Mouse (Mus musculus) cerebellum, adult 18-20 months (tissue): ENCODE results near the gene Ccdc169.
"Not testable (repeated sequence)": the region's sequence is repeated elsewhere in the genome, so short reads cannot be mapped to it uniquely, and the experiment has no call there.

Experiments
- DNase-seq, 2 experiments: peaks; one replicate each; pipeline ENCODE4 v3.0.0; 2021

The Ccdc169 gene

DNA sequence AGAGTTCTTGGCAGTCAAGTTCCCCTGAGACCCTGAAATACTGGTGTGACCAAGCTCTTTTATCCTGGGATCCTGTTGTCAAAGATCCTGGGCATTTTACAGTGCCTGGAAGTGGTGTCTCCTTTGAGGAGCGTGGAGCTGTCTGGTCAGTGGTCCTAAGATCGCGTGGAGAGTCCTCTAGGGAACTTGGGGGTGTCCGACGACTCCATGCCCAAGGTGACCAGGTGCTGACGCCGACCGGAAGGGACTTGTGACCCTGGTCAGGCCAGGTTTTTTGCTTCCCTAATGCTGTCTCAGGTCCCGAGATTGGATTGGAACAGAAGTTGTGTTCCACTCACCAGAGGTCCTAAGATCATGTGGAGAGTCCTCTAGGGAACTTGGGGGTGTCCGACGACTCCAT lies 66.5 kb downstream of the Ccdc169 start:
- not testable (repeated sequence) for DNase-seq

DNA sequence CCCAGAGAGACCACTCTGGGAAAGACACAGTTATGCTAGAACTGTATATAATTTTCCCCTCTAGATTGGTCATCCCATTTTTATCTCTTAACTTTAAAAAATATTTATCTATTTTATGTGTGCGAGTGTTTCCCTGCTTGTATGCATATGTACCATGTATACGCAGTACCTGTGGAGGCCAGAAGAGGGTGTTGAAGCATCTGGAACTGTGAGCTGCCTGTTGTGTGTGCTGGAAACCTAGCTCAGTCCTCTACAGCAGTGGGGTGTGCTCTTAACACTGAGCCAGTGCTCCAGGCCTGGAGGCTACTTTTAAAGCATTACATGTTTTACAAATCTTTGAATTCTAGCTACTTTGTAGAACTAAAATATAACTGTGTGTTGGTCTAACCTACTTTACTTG lies 69.3 kb downstream of the Ccdc169 start:
- no peak for DNase-seq

DNA sequence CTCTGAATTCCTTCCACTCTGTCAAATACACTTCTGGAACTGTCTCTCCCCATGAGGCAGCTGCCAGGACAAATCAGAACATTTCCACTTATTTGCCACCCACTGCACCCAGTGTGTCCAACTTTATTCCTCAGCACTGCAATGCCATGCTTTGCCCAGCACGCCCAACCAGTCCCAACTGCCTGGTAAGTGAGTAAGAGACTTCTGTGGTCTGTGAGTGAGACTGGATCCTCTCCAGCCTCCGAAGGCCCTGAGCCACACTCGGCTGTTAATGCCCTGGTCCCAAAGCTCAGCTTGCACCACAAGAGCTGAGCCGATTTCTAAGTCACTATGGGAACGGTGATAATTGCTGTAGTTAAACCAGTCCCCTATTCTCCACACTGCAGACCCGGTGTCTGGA lies 70.5 kb downstream of the Ccdc169 start:
- DNase-seq = no peak

DNA sequence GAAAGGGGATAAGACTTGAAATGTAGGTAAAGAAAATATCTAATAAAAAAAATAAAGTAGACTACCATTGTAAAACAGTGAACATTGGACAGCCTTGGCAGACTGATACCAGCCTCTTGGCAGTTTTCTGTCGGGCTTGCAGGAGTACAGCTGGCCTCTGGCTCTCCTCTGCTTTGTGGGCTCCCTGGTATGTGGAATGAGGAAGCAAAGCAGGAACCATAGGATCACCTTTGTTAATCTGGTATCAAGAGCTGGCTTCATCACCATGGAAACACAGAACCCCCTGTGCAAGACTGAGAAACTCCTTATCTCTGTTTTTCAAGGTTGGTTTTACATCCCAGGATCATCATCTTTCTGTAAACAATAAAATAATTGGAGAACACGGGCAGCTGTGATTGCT lies 75.1 kb downstream of the Ccdc169 start:
- DNase-seq = no peak

DNA sequence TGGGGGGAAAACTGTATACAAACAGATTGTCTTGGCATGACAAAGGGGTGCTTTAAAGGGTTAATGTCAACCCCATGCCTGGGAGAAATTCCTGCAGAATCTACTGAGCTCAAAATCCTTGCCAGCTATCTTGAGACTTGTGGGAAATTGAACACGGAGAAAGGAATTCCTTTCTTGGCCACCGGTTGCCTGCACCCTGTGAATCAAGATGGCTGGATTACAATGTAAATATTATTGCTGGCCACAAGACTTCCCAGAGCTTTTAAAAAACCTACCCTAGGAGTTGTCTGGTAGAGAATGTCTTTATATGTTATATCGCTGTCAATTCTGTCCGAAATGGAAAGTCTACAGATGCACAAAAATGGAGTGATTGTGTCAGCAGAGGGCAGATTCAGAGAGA lies 76.6 kb downstream of the Ccdc169 start:
- no peak for DNase-seq

DNA sequence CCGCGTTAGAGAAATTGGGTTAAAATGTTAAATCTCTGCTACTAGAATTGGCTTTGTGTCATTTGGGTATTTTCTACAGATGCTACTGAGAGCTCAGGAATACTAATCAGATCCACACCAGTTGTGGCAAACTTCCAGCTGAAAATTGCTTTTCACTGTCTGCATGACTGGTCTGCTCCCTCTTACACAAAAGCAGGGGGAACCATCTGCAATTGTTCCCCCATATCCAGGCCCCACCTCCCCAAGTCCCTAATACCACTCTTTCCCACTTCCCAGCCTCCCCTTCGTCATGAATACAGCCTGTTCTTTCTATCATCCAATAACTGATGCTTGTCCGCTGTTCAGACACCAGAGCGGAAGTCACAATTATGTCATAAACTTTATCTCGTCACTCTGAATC lies 77.3 kb downstream of the Ccdc169 start:
- no peak for DNase-seq

DNA sequence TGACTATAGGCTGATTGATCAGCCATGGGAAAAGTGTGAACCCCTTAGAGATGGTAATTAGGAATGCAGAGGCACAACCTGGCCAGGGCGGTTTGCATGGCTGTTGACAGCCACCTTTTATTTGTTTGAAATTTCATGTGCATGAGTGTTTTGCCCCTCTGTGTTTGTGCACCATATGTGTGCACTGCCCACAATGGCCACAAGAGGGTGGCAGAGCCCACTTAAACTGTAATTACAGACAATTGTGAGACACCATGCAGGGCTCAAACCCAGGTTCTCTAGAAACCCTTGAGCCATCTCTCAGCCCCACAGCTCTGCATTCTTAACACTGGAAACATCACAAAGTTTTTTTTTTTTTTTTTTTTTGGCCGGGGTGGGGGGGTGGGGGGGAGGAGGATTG lies 85.4 kb downstream of the Ccdc169 start:
- no peak for DNase-seq
